Mouse (Mus musculus): Measurements from ENCODE around the gene Crhr1.

DNA sequence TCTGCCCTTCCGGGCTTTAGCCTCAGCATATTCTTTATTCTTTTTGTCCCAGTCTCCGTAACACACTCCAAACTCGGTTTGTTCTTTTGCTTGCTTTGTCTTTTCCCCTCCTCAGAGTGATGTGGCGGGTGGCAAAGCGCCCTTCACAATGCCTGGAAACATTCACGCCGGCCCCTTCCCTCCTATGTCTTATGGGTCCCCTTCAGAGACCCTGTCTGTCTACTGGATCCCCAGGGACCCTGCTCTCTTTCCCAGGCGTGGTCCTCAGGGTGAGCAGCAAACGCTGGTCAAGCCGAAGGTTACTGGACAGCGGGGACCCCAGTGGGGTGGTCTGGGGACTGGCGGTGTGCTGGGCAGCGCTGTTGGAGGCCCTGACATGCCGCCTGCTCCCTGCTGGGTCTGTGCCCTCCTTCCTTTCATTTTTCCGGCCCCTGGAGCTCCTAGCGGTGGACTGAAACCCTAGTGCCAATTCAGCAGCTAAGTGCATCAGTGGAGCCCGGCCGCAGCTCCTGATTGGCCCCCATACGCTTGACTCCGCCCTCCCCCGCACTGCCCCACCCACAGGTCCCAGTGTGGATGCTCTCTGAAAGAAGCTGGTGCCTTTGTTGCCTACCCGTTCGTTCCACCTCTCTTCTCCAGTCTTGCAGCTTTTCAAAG is 25.1 kb downstream of the Crhr1 start:
- TF ChIP-seq CTCF (IDR thresholded peaks at IDR 0.05; ENCODE audit: borderline replicate concordance, insufficient read depth, low read depth, low read length) (peak; percentile 7; the same call in 1 of the 2 replicates), POLR2A (IDR thresholded peaks at IDR 0.05; ENCODE audit: borderline replicate concordance, insufficient read depth, low read length) (peak; percentile 72; the same call in 1 of the 2 replicates)

All from cerebellum, adult 2 months (tissue).